Mouse (Mus musculus) stomach, postnatal 0 days (tissue): ENCODE measurements at regions not wholly inside any gene's neighbourhood (a gene's known extent, or its start where the extent isn't known, plus 50 kb on each side); places are given as distances from the start of the nearest gene placed in this dataset.

Experiments used
- ATAC-seq: fragments of 200-750 bp; cut with Nextera tagmentation; 2 replicates; pipeline ENCODE4 v1.8.0; 2017; ENCODE audit not compliant: low FRiP score, low TSS enrichment
- DNase-seq: peaks from one replicate; pipeline ENCODE4 v3.0.0-alpha.2; 2016; ENCODE audit warnings: low spot score
- H3K27ac ChIP-seq: fragments of 300-500 bp; sonication (generic); replicated peaks from 2 replicates; pipeline ENCODE4 v1.5.1; 2014; ENCODE audit warnings: mild to moderate bottlenecking, control low read depth
- H3K27me3 ChIP-seq: fragments of 300-500 bp; sonication (generic); 2 replicates; pipeline ENCODE4 v1.6.1; 2014; ENCODE audit warnings: low read length; ENCODE audit not compliant: control insufficient read depth, insufficient read depth
- H3K36me3 ChIP-seq: fragments of 300-500 bp; sonication (generic); 2 replicates; pipeline ENCODE4 v1.6.1; 2014; ENCODE audit warnings: low read length, mixed read lengths; ENCODE audit not compliant: control insufficient read depth, insufficient read depth
- H3K4me1 ChIP-seq: fragments of 300-500 bp; sonication (generic); replicated peaks from 2 replicates; pipeline ENCODE4 v1.6.1; 2014; ENCODE audit warnings: antibody characterized with exemption; ENCODE audit not compliant: control insufficient read depth, insufficient read depth
- H3K4me2 ChIP-seq: fragments of 300-500 bp; sonication (generic); replicated peaks from 2 replicates; pipeline ENCODE4 v1.6.1; 2014; ENCODE audit warnings: low read depth, mild to moderate bottlenecking, control low read depth, moderate library complexity
- H3K4me3 ChIP-seq: fragments of 300-500 bp; sonication (generic); 2 replicates; pipeline ENCODE4 v1.5.1; 2014; ENCODE audit warnings: low read depth, low read length, control low read depth
- H3K9ac ChIP-seq: fragments of 300-500 bp; sonication (generic); 2 replicates; pipeline ENCODE4 v1.6.1; 2014; ENCODE audit warnings: mild to moderate bottlenecking, low read length, control low read depth, mixed read lengths
- H3K9me3 ChIP-seq: fragments of 300-500 bp; sonication (generic); 2 replicates; pipeline ENCODE4 v1.6.1; 2016; ENCODE audit warnings: low read length; ENCODE audit not compliant: control insufficient read depth
- CTCF ChIP-seq: IDR thresholded peaks from 2 replicates; pipeline ENCODE4 v1.5.1; 2016; ENCODE audit warnings: antibody characterized with exemption, low read depth, mild to moderate bottlenecking, moderate library complexity
- EP300 ChIP-seq: optimal IDR thresholded peaks from 2 replicates; pipeline ENCODE3; 2016; ENCODE audit warnings: antibody characterized with exemption
- WGBS: fragments of 180-500 bp; shearing (Covaris S2); extraction: QIAGEN DNeasy Blood & Tissue Kit; methylation state at CpG from one replicate; pipeline ENCODE4 v1.1.7; 2014; 5-methylcytosine and 5-hydroxymethylcytosine counted together

DNA sequence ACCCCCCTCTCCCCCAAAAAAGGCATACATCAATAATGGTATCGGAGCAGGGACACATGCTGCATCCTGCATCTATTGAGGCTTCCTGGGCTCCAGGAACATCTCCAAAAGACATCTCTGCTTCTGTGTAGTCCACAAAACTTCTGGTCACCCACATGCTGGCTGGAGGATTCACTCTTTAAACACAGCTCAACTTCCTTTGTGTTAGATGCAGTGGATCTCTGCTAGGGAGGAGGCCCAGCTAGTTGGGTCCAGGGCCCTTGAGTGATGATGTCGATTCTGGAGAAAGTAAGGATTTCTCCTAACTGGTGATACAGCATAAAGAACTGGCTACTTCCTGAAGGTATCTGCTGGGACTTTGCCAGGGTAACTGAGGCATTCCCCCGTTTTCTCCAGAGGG, 146.9 kb upstream of the Hs3st3a1 start:
- no peak overlapping the region for H3K4me3 ChIP-seq
- TF ChIP-seq EP300 (no peak), CTCF (no peak)
- ATAC-seq (no peak), DNase-seq (no peak)
- no peaks in the 10 kb centered on the region for H3K9me3 ChIP-seq
- H3K36me3 ChIP-seq = no peaks in the 10 kb centered on the region
- no peaks in the 10 kb centered on the region for H3K4me1 ChIP-seq
- no peak overlapping the region for H3K9ac ChIP-seq
- 86% methylated on average over 3 of the region's 3 CpGs for WGBS
- H3K4me2 ChIP-seq = no peak overlapping the region
- no peaks in the 10 kb centered on the region for H3K27me3 ChIP-seq
- H3K27ac ChIP-seq = no peak overlapping the region

DNA sequence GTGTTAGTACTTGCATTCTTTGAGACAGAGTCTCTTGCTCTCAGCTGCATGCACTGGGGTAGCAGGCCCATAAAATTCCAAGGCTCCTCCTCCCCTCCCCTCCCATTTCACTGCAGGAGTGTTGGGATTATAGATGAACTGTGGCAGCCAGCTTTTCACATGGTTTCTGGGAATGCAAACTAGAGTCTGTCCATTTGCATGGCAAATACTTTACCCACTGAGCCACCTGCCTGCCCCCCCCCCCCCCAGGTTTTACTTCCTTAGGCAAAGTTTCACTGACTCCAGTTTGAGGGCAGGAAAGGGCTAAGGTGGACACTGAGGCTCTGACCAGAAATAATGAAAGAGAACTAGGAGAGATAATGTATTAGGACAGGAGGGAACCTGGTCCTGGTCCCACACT, 147.6 kb upstream of the Hs3st3a1 start:
- H3K9me3 ChIP-seq = no peaks in the 10 kb centered on the region
- ATAC-seq (no peak), DNase-seq (no peak)
- no peak overlapping the region for H3K9ac ChIP-seq
- no peaks in the 10 kb centered on the region for H3K36me3 ChIP-seq
- H3K27ac ChIP-seq = no peak overlapping the region
- TF ChIP-seq EP300 (no peak), CTCF (no peak)
- no peak overlapping the region for H3K4me2 ChIP-seq
- H3K27me3 ChIP-seq = no peaks in the 10 kb centered on the region
- H3K4me1 ChIP-seq = no peaks in the 10 kb centered on the region
- no peak overlapping the region for H3K4me3 ChIP-seq

DNA sequence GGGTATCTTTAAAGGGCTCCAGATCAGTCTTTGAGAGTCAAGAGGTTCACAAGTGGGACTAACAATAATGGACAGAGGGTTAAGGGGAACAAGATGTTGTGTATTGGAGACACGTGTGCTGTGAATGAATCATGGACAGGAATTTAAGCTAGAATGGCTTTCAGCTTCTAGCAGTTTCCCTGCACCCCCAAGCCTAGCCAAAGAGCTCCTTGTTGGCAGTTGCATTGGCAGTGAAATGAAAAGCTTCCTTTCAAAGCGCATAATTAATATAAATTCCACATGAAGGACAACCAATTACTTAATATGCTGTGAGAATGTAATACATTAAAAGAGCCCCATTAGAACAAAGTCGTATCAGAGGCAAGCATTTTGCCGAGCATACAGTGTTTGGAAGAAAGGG, 153.4 kb upstream of the Hs3st3a1 start:
- no peaks in the 10 kb centered on the region for H3K4me1 ChIP-seq
- H3K9me3 ChIP-seq = no peaks in the 10 kb centered on the region
- WGBS = 72% methylated on average over 4 of the region's 4 CpGs
- no peak overlapping the region for H3K27ac ChIP-seq
- H3K27me3 ChIP-seq = no peaks in the 10 kb centered on the region
- TF ChIP-seq CTCF (no peak), EP300 (no peak)
- H3K4me3 ChIP-seq = no peak overlapping the region
- no peak for ATAC-seq
- H3K36me3 ChIP-seq = no peaks in the 10 kb centered on the region
- no peak overlapping the region for H3K9ac ChIP-seq
- DNase-seq = no peak
- H3K4me2 ChIP-seq = no peak overlapping the region

DNA sequence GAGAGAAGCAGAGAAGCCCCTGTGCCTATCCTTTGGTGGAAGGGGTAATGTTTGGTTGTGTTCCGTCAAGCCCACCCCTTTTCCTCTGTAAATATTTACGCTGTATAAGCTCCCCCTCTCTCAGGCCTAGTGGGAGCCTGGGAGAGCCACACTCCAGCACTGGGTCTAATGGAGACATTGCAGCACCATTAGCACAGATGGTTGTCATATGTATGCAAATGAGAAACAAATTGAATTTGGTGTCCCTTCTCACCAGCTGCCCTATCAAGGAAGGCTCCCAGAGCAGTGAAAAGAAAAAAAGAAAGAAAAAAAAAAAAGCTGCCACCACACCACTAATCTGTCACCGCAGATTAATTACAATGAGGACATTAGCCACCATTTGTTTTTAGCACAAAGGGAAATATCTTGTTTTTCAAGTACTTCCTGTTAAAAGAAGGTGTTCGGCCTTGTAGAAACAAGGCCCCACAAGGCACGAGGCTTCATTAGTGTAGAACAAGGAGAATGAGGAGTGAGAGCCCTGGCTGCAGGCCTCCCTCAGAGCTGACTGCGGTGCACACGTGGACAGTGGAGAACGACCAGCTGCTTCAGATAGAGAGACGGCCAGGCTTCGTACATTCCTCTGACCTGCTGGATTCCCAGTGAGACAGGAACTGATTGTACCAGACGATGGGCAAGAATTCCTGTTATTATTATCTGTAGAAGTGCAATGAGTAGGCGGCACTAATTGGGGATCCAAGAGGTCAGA, 156.7 kb upstream of the Hs3st3a1 start:
- WGBS = 39% methylated on average over 12 of the region's 12 CpGs
- no peaks in the 10 kb centered on the region for H3K4me1 ChIP-seq
- no peaks in the 10 kb centered on the region for H3K9me3 ChIP-seq
- no peak overlapping the region for H3K4me2 ChIP-seq
- H3K27me3 ChIP-seq = no peaks in the 10 kb centered on the region
- no peak overlapping the region for H3K9ac ChIP-seq
- DNase-seq (no peak), ATAC-seq (no peak)
- TF ChIP-seq EP300 (no peak), CTCF (no peak)
- no peak overlapping the region for H3K27ac ChIP-seq
- H3K4me3 ChIP-seq = no peak overlapping the region
- no peaks in the 10 kb centered on the region for H3K36me3 ChIP-seq

DNA sequence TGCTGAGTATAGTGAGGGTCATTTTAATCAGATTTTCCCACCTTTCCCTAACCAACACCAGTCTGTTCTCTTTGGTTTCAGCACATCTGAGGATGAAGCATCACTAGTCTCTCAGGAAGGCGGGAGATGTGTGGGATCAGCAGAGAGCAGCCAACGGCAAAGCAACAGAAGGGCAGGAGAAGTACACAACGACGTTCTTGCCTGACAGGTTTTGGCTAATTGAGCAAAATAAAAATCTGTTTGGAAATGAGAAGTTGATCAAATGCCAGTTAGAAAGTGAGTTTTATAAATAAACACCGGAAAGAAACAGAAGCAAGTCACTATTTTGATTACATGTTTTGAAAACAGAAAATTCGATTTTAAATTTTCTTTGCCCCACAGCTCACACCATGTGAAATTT, 161.4 kb upstream of the Hs3st3a1 start:
- Histone ChIP-seq H3K4me2 (no peak overlapping the region), H3K9ac (no peak overlapping the region), H3K27me3 (no peaks in the 10 kb centered on the region), H3K36me3 (no peaks in the 10 kb centered on the region), H3K4me3 (no peak overlapping the region), H3K4me1 (no peaks in the 10 kb centered on the region), H3K9me3 (no peaks in the 10 kb centered on the region), H3K27ac (no peak overlapping the region)
- WGBS = 60% methylated on average over 6 of the region's 6 CpGs
- TF ChIP-seq EP300 (no peak), CTCF (no peak)
- no peak for ATAC-seq
- DNase-seq = no peak

DNA sequence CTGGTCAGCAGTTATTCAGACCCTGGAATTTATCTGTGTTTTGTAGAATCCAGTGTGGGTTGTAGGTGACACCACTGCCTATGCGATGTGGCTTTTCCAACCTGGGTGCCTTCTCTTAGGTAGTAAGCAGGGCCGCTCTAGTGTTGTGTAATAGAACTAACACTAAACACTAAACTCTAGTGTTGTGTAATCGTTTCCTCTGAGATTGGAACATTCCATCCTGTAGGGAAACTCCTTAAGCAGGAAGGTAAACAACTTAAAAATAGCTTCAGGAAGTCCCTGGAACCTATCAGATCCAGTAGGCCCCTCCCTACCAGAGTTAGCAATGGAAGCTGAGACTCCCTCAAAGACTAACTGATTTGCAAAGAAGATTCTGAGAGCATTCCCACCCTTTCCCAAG, 161.9 kb upstream of the Hs3st3a1 start:
- H3K36me3 ChIP-seq = no peaks in the 10 kb centered on the region
- 69% methylated on average over 3 of the region's 3 CpGs for WGBS
- H3K4me3 ChIP-seq = no peak overlapping the region
- H3K27me3 ChIP-seq = no peaks in the 10 kb centered on the region
- 0 out of 2 replicates have a peak, but pooled peaks have one; percentile 40 for ATAC-seq
- no peak overlapping the region for H3K9ac ChIP-seq
- no peaks in the 10 kb centered on the region for H3K9me3 ChIP-seq
- TF ChIP-seq EP300 = no peak
- TF ChIP-seq CTCF = no peak
- no peaks in the 10 kb centered on the region for H3K4me1 ChIP-seq
- no peak overlapping the region for H3K27ac ChIP-seq
- H3K4me2 ChIP-seq = no peak overlapping the region
- DNase-seq = no peak
